Comparison of ENCODE assay signal across 8 mouse cellular contexts in genomic region chr5:142628726-142629662, GRCm38 (mm10). TPM values are rescaled to one million over a fixed set of nuclear protein-coding genes. Genes with fewer than 3 reads are reported as not detected.
DNase-seq lines count a peak whose midpoint lies in the region; ATAC-seq lines count a peak whose summit lies in the region.

No protein-coding gene starts in this region.

- H3K4me2 ChIP-seq in heart, embryonic 16.5 days (ENCODE audit: low read depth, low read length) = peak overlapping the region; percentile 84
- H3K4me2 ChIP-seq in liver, embryonic 15.5 days = peak overlapping the region; percentile 80
- peak overlapping the region; percentile 97 for H3K4me2 ChIP-seq in neural tube, embryonic 12.5 days (replicated peaks)

- H3K27ac ChIP-seq in forebrain, embryonic 10.5 days = peak overlapping the region; percentile 90
- peak overlapping the region; percentile 85 for H3K27ac ChIP-seq in heart, embryonic 16.5 days (ENCODE audit: low read length)
- peak overlapping the region; percentile 95 for H3K27ac ChIP-seq in liver, embryonic 15.5 days (replicated peaks)
- peak overlapping the region; percentile 46; the same call in 1 of the 2 replicates for H3K27ac ChIP-seq in neural tube, embryonic 12.5 days

- peaks cover 19% of the 10 kb centered on the region for H3K4me1 ChIP-seq in forebrain, embryonic 10.5 days
- peaks cover 12% of the 10 kb centered on the region for H3K4me1 ChIP-seq in heart, embryonic 16.5 days (ENCODE audit: control insufficient read depth, insufficient read depth, low read length)
- H3K4me1 ChIP-seq in liver, embryonic 15.5 days (replicated peaks) = peaks cover 24% of the 10 kb centered on the region
- H3K4me1 ChIP-seq in neural tube, embryonic 12.5 days = peaks cover 12% of the 10 kb centered on the region

- peak overlapping the region; percentile 96 for H3K9ac ChIP-seq in heart, embryonic 16.5 days (ENCODE audit: low read length)
- peak overlapping the region; percentile 97 for H3K9ac ChIP-seq in liver, embryonic 15.5 days
- H3K9ac ChIP-seq in neural tube, embryonic 12.5 days = peak overlapping the region; percentile 93

- DNase-seq in c-Kit-negative CD71-positive TER-119-positive erythroid progenitor cells, embryonic 14.5 days (ENCODE audit: low read depth, low spot score) = peak; percentile 89
- peak; percentile 99 for DNase-seq in forebrain, embryonic 10.5 days (ENCODE audit: extremely low spot score, low spot score)
- DNase-seq in kidney, postnatal 36 days = peak; percentile 98 to 99
- peak; percentile 91 for DNase-seq in telencephalon, adult 2 months (ENCODE audit: low read depth, low spot score)

- 1% methylated on average over 69 of the region's 69 CpGs for WGBS in forebrain, embryonic 10.5 days
- under 1% methylated on average over 69 of the region's 69 CpGs for WGBS in heart, embryonic 16.5 days
- under 1% methylated on average over 69 of the region's 69 CpGs for WGBS in liver, embryonic 15.5 days (ENCODE audit: insufficient replicate concordance)
- under 1% methylated on average over 69 of the region's 69 CpGs for WGBS in neural tube, embryonic 12.5 days

- no peaks in the 10 kb centered on the region for H3K27me3 ChIP-seq in forebrain, embryonic 10.5 days (ENCODE audit: poor library complexity, severe bottlenecking)
- no peaks in the 10 kb centered on the region for H3K27me3 ChIP-seq in heart, embryonic 16.5 days (ENCODE audit: control insufficient read depth, insufficient read depth, low read length)
- H3K27me3 ChIP-seq in liver, embryonic 15.5 days = peaks cover 15% of the 10 kb centered on the region
- no peaks in the 10 kb centered on the region for H3K27me3 ChIP-seq in neural tube, embryonic 12.5 days (replicated peaks)

- peaks cover 32% of the 10 kb centered on the region for H3K36me3 ChIP-seq in forebrain, embryonic 10.5 days (replicated peaks)
- H3K36me3 ChIP-seq in heart, embryonic 16.5 days (ENCODE audit: control insufficient read depth, insufficient read depth) = peaks cover 9% of the 10 kb centered on the region; the same call in 1 of the 2 replicates
- H3K36me3 ChIP-seq in liver, embryonic 15.5 days (replicated peaks) = peaks cover 32% of the 10 kb centered on the region
- H3K36me3 ChIP-seq in neural tube, embryonic 12.5 days = peaks cover 10% of the 10 kb centered on the region

- peak overlapping the region; percentile 99 for H3K4me3 ChIP-seq in forebrain, embryonic 10.5 days
- H3K4me3 ChIP-seq in heart, embryonic 16.5 days (ENCODE audit: low read length) = peak overlapping the region; percentile 98
- peak overlapping the region; percentile 99 for H3K4me3 ChIP-seq in liver, embryonic 15.5 days (replicated peaks)
- peak overlapping the region; percentile 93 for H3K4me3 ChIP-seq in neural tube, embryonic 12.5 days

- ATAC-seq in CD4-positive, CD25-positive, alpha-beta regulatory T cell, adult 4 months = peak; percentile 89
- peak; percentile 99 for ATAC-seq in heart, embryonic 16.5 days (replicated peaks; ENCODE audit: extremely low read depth, insufficient read depth, low FRiP score)
- ATAC-seq in liver, embryonic 15.5 days (ENCODE audit: insufficient read depth) = peak; percentile 98
- ATAC-seq in neural tube, embryonic 12.5 days (ENCODE audit: low FRiP score, low read depth) = peak; percentile 96

- H3K9me3 ChIP-seq in forebrain, embryonic 10.5 days = no peaks in the 10 kb centered on the region
- no peaks in the 10 kb centered on the region for H3K9me3 ChIP-seq in heart, embryonic 16.5 days (replicated peaks; ENCODE audit: control insufficient read depth, low read length)
- no peaks in the 10 kb centered on the region for H3K9me3 ChIP-seq in liver, embryonic 15.5 days (replicated peaks)
- no peaks in the 10 kb centered on the region for H3K9me3 ChIP-seq in neural tube, embryonic 12.5 days

RNA-seq across cellular contexts. Expression of gene Wipi2, which starts 1.5 kb away (rescaled TPM):
- 10 to 100 TPM; 17.2 to 20.1 TPM for polyA plus RNA-seq in CD4-positive, CD25-positive, alpha-beta regulatory T cell, adult 4 months (2017; shearing (Covaris generic))
- 58.2 and 58.6 TPM in 2 replicates for polyA plus RNA-seq in forebrain, embryonic 10.5 days (2016; fragmentation: Nextera tagmentation; extraction: Ambion mirVana)
- polyA plus RNA-seq in heart, embryonic 16.5 days (2015; fragmentation: Nextera tagmentation; extraction: Ambion mirVana) = 27.5 and 29.4 TPM in 2 replicates
- polyA plus RNA-seq in liver, embryonic 15.5 days (2015; fragmentation: Nextera tagmentation; extraction: Ambion mirVana) = 34.3 and 34.7 TPM in 2 replicates
- polyA plus RNA-seq in neural tube, embryonic 12.5 days (2016; fragmentation: Nextera tagmentation; extraction: Ambion mirVana) = 58.1 and 61.6 TPM in 2 replicates

RNA-seq across cellular contexts. Expression of gene Mmd2, which starts 20.4 kb away (rescaled TPM):
- not detected for polyA plus RNA-seq in CD4-positive, CD25-positive, alpha-beta regulatory T cell, adult 4 months (2017; shearing (Covaris generic))
- polyA plus RNA-seq in forebrain, embryonic 10.5 days (2016; fragmentation: Nextera tagmentation; extraction: Ambion mirVana) = 1.6 and 2.0 TPM in 2 replicates
- polyA plus RNA-seq in heart, embryonic 16.5 days (2015; fragmentation: Nextera tagmentation; extraction: Ambion mirVana) = 0.14 and 0.24 TPM in 2 replicates
- 18.7 and 22.0 TPM in 2 replicates for polyA plus RNA-seq in liver, embryonic 15.5 days (2015; fragmentation: Nextera tagmentation; extraction: Ambion mirVana)
- 14.2 and 16.4 TPM in 2 replicates for polyA plus RNA-seq in neural tube, embryonic 12.5 days (2016; fragmentation: Nextera tagmentation; extraction: Ambion mirVana)

Comparison
In these comparisons a context has a peak if more than half of its experiments do, and no peak if none do; other contexts are left out.
1. Peak in every context shown above with its lines: DNase-seq, ATAC-seq, H3K4me3 ChIP-seq and H3K27ac ChIP-seq.